Mouse (Mus musculus): ENCODE data around the gene Gmppa. TPM values are rescaled to one million over a fixed set of nuclear protein-coding genes. Genes with fewer than 3 reads are reported as not detected.
A peak's percentile ranks its signal among the peaks of the same experiment; 100 is the strongest.

Gmppa gene
- total and polyA plus RNA-seq, 2 experiments from 2014 or later: 64.9 to 68.3 TPM

DNA sequence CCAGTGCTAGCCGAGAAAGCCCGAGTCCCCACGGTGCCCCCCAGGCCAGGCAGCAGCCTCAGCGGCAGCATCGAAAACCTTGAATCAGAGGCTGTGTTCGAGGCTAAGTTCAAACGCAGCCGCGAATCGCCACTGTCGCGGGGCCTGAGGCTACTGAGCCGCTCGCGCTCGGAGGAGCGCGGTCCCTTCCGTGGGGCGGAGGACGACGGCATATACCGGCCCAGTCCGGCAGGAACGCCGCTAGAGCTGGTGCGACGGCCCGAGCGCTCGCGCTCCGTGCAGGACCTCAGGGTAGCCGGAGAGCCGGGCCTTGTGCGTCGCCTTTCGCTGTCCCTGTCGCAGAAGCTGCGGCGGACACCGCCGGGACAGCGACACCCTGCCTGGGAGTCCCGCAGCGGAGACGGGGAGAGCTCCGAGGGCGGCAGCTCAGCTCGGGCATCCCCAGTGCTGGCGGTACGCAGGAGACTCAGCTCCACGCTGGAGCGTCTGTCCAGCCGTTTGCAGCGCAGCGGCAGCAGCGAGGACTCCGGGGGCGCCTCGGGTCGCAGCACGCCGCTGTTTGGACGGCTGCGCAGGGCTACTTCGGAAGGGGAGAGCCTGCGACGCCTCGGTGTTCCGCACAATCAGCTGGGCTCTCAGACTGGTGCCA lies 12.8 kb upstream of the Gmppa start:
- H3K36me3 ChIP-seq (ENCODE audit: insufficient read depth): peaks cover 4% of the 10 kb centered on the region
- ATAC-seq (peak; percentile 47), DNase-seq (peak; percentile 35)
- no peak for TF ChIP-seq CTCF (IDR thresholded peaks at IDR 0.05; ENCODE audit: low read depth)
- H3K27ac ChIP-seq (ENCODE audit: low read depth, low read length): no peak overlapping the region
- peak overlapping the region; percentile 23 for H3K4me3 ChIP-seq (ENCODE audit: low read depth, low read length)
- H3K4me1 ChIP-seq (ENCODE audit: insufficient read depth): no peaks in the 10 kb centered on the region
- H3K9ac ChIP-seq: peak overlapping the region; percentile 35
- peak overlapping the region; percentile 49 for H3K4me2 ChIP-seq (ENCODE audit: low read depth)
- 5% methylated on average over 71 of the region's 71 CpGs for WGBS
- peaks cover 39% of the 10 kb centered on the region for H3K27me3 ChIP-seq (ENCODE audit: insufficient read depth, low read length)
- H3K9me3 ChIP-seq (ENCODE audit: low read length): no peaks in the 10 kb centered on the region

DNA sequence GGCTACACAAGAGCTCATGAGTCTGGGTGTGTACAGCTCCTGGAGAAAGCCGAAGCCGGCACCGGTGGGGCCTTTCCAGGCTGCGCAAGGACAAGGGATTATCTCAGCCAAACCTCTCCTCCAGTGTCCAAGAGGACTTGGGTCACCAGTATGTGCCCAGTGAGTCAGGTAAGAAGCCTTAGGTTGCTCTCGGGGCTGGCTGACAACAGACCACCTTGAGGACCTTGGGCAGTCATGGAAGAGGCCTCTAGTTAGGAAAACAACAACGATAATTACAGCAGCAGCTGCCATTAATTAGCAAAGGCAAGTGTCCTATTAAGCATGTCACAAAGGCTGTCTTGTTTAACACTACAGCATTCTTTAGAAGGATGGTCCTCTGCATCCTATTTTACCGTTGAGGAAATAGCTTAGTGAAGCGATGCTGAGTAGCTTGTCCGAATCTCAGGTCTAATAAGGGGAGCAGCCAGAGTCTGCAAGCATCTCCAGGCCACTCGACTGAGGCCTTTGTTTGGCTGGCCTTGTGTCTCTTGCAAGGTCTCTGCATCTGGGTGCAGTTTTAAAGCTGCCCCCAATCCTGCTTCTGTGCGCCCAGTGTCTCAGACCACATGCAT lies 11.8 kb upstream of the Gmppa start:
- Histone ChIP-seq H3K4me3 (ENCODE audit: low read depth, low read length) (no peak overlapping the region), H3K4me2 (ENCODE audit: low read depth) (no peak overlapping the region)

DNA sequence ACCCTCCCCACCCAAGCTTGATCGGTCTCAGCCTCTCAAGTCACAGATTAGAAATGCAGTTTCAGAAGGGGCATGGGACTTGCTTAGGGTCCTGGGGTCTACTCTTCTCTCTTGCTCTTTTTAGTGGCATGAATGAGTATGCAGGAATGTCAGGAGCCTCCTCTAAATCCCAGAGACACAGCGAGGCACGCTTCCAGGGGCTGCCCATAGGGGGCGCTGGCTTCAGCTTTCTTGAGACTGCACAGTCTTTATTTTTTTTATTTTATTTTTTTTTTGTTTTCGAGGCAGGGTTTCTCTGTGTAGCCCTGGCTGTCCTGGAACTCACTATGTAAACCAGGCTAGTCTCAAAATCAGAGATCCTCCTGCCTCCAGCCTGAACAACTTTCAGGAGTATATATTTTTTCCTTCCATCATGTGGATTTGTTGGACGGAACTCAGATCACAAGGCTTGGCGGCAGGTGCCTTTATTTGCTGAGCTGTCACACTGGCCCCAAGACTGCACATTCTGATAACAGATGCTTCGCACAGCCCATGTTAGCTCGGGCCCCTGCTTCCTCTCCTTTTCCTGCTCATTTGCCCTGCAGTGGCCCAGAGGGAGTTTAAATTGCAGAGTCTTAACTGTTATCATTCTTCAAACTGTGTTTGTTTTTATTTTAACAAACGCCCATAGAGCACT lies 9.8 kb upstream of the Gmppa start:
- no peaks in the 10 kb centered on the region for H3K4me1 ChIP-seq (ENCODE audit: insufficient read depth)
- no peak overlapping the region for H3K9ac ChIP-seq
- TF ChIP-seq CTCF (IDR thresholded peaks at IDR 0.05; ENCODE audit: low read depth): peak; percentile 66
- ATAC-seq (no peak), DNase-seq (peak; percentile 79)
- H3K36me3 ChIP-seq (ENCODE audit: insufficient read depth): peaks cover 1% of the 10 kb centered on the region; the same call in 1 of the 2 replicates
- H3K27me3 ChIP-seq (ENCODE audit: insufficient read depth, low read length): peaks cover 29% of the 10 kb centered on the region
- no peak overlapping the region for H3K4me2 ChIP-seq (ENCODE audit: low read depth)
- H3K9me3 ChIP-seq (ENCODE audit: low read length): no peaks in the 10 kb centered on the region
- H3K27ac ChIP-seq (ENCODE audit: low read depth, low read length): no peak overlapping the region
- H3K4me3 ChIP-seq (ENCODE audit: low read depth, low read length): no peak overlapping the region
- WGBS: 36% methylated on average over 10 of the region's 10 CpGs

More for the DNA sequence above, 11.8 kb upstream of the Gmppa start:
- ATAC-seq (no peak), DNase-seq (no peak)
- no peaks in the 10 kb centered on the region for H3K4me1 ChIP-seq (ENCODE audit: insufficient read depth)
- no peak overlapping the region for H3K27ac ChIP-seq (ENCODE audit: low read depth, low read length)
- H3K9ac ChIP-seq: no peak overlapping the region
- TF ChIP-seq CTCF (IDR thresholded peaks at IDR 0.05; ENCODE audit: low read depth): no peak
- H3K9me3 ChIP-seq (ENCODE audit: low read length): no peaks in the 10 kb centered on the region
- peaks cover 39% of the 10 kb centered on the region for H3K27me3 ChIP-seq (ENCODE audit: insufficient read depth, low read length)
- 33% methylated on average over 11 of the region's 11 CpGs for WGBS
- H3K36me3 ChIP-seq (ENCODE audit: insufficient read depth): no peaks in the 10 kb centered on the region; the same call in 1 of the 2 replicates

DNA sequence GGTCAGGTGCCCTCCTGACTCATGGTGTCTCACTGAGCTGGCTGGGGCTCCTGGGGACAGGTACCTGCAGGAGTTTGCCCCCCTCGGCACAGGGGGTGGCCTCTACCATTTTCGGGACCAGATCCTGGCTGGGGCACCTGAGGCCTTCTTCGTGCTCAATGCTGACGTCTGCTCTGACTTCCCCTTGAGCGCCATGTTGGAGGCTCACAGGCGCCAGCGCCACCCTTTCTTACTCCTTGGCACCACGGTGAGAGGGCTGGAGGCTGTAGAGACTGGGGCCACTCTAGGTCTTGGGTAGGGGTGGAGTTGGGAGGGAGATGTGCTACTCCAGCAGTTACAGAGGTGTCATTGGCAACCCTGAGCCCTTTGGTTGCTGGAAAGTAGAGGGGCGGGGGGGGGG lies 3.1 kb downstream of the Gmppa start:
- 78% methylated on average over 9 of the region's 9 CpGs for WGBS

DNA sequence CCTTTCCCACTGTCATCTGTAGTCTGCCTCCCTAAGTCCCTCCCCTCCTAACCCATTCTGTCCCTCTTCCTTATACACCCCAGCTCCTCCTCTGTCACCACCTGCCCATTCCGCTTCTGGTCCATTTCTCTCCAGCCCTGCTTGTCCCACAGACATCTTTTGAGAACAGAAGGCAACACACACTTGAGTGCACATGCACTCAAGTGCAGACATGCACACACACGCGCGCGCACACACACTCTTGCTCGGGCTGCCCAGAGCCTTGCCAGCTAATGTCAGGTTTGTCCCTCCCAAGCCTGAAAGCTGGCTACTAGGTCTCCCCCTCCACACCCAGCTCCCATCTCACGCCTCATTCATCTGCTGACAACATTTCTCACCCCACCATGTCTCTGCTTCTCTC lies 4.9 kb downstream of the Gmppa start:
- Histone ChIP-seq H3K27me3 (ENCODE audit: insufficient read depth, low read length) (no peaks in the 10 kb centered on the region), H3K9me3 (ENCODE audit: low read length) (no peaks in the 10 kb centered on the region), H3K4me1 (ENCODE audit: insufficient read depth) (peaks cover 14% of the 10 kb centered on the region; the same call in 1 of the 2 replicates), H3K36me3 (ENCODE audit: insufficient read depth) (peaks cover 7% of the 10 kb centered on the region), H3K4me2 (ENCODE audit: low read depth) (no peak overlapping the region), H3K4me3 (ENCODE audit: low read depth, low read length) (no peak overlapping the region), H3K27ac (ENCODE audit: low read depth, low read length) (no peak overlapping the region), H3K9ac (no peak overlapping the region)
- 88% methylated on average over 7 of the region's 7 CpGs for WGBS
- DNase-seq (no peak), ATAC-seq (no peak)
- no peak for TF ChIP-seq CTCF (IDR thresholded peaks at IDR 0.05; ENCODE audit: low read depth)

More for the DNA sequence above, 3.1 kb downstream of the Gmppa start:
- no peaks in the 10 kb centered on the region for H3K27me3 ChIP-seq (ENCODE audit: insufficient read depth, low read length)
- ATAC-seq (no peak), DNase-seq (no peak)
- H3K4me3 ChIP-seq (ENCODE audit: low read depth, low read length): no peak overlapping the region
- H3K4me2 ChIP-seq (ENCODE audit: low read depth): no peak overlapping the region
- H3K27ac ChIP-seq (ENCODE audit: low read depth, low read length): no peak overlapping the region
- peaks cover 7% of the 10 kb centered on the region for H3K36me3 ChIP-seq (ENCODE audit: insufficient read depth)
- TF ChIP-seq CTCF (IDR thresholded peaks at IDR 0.05; ENCODE audit: low read depth): no peak
- H3K9me3 ChIP-seq (ENCODE audit: low read length): no peaks in the 10 kb centered on the region
- H3K4me1 ChIP-seq (ENCODE audit: insufficient read depth): no peaks in the 10 kb centered on the region; the same call in 1 of the 2 replicates
- no peak overlapping the region for H3K9ac ChIP-seq

DNA sequence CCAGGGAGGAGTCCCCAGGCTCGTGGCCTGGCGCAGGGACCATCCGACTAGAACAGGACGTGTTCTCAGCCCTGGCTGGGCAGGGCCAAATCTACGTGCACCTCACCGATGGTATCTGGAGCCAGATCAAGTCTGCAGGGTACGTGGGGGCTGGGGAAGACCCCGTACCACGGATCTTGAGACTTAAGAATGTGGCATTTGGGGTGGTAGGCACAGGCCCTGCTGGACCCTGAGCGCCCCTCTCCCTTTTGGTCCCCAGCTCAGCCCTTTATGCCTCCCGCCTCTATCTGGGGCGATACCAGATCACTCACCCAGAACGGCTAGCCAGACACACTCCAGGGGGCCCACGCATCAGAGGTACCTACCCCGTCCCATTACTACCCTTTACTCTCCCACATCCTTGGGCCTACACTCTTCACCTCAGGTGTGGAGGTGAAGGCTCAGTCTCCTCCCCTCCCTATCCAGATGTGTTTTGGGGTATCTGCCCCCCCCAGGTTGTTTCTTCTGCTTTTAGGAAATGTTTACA lies 5.8 kb downstream of the Gmppa start:
- no peaks in the 10 kb centered on the region for H3K9me3 ChIP-seq (ENCODE audit: low read length)
- no peak overlapping the region for H3K4me3 ChIP-seq (ENCODE audit: low read depth, low read length)
- H3K9ac ChIP-seq: no peak overlapping the region
- ATAC-seq (no peak), DNase-seq (no peak)
- no peak overlapping the region for H3K4me2 ChIP-seq (ENCODE audit: low read depth)
- H3K27ac ChIP-seq (ENCODE audit: low read depth, low read length): no peak overlapping the region
- H3K27me3 ChIP-seq (ENCODE audit: insufficient read depth, low read length): peaks cover 6% of the 10 kb centered on the region; the same call in 1 of the 2 replicates
- H3K36me3 ChIP-seq (ENCODE audit: insufficient read depth): peaks cover 7% of the 10 kb centered on the region
- H3K4me1 ChIP-seq (ENCODE audit: insufficient read depth): peaks cover 14% of the 10 kb centered on the region; the same call in 1 of the 2 replicates
- whole genome bisulfite sequencing: 82% methylated on average over 15 of the region's 15 CpGs
- no peak for TF ChIP-seq CTCF (IDR thresholded peaks at IDR 0.05; ENCODE audit: low read depth)
